Mouse (Mus musculus): ENCODE data around the gene Fads3. TPM values are rescaled to one million over a fixed set of nuclear protein-coding genes. Genes with fewer than 3 reads are reported as not detected.
A peak's percentile ranks its signal among the peaks of the same experiment; 100 is the strongest.

Fads3 gene
- total RNA-seq, 2 experiments from 2014 or later = 52.8 to 60.4 TPM

GRCm38 (mm10) chr19:10104234-10104633 lies 62.9 kb downstream of the Fads3 start:
- intact Hi-C loops (cut with DNase I) = no loop called here
- DNase-seq = peak; percentile 29

- intact Hi-C loops (cut with DNase I) = no loop called here
Observed at GRCm38 (mm10) chr19:10105034-10105493, 63.7 kb downstream of the Fads3 start.

GRCm38 (mm10) chr19:10106634-10107033 lies 65.3 kb downstream of the Fads3 start:
- intact Hi-C loops (cut with DNase I) = no loop called here
- no peak for DNase-seq

More at GRCm38 (mm10) chr19:10105034-10105493, 63.7 kb downstream of the Fads3 start:
- no peak for DNase-seq

GRCm38 (mm10) chr19:10107051-10107611 lies 65.8 kb downstream of the Fads3 start:
- DNase-seq = no peak
- intact Hi-C loops (cut with DNase I) = no loop called here

GRCm38 (mm10) chr19:10108129-10108528 lies 66.8 kb downstream of the Fads3 start:
- intact Hi-C loops (cut with DNase I) = no loop called here
- no peak for DNase-seq

- DNase-seq = no peak
- intact Hi-C loops (cut with DNase I) = no loop called here
Observed at GRCm38 (mm10) chr19:10108666-10109065, 67.3 kb downstream of the Fads3 start.

Other genes with a start within 250 kb of the Fads3 start
- not detected for gene Scgb2a2, start 194.0 kb upstream of the Fads3 start, total RNA-seq (2021)
- 10 to 100 TPM; 27.2 to 30.8 TPM for gene Incenp, start 142.0 kb upstream of the Fads3 start, total RNA-seq (2021)
- 1,000 to 10,000 TPM; 1,213 to 1,248 TPM for gene Fth1, start 61.0 kb upstream of the Fads3 start, total RNA-seq (2021)
- 1 to 10 TPM; 1.7 to 2.1 TPM for gene Best1, start 39.9 kb upstream of the Fads3 start, total RNA-seq (2021)
- gene Rab3il1, start 39.9 kb upstream of the Fads3 start, total RNA-seq (2021) = 10 to 100 TPM; 12.9 to 14.9 TPM
- gene Fads2, start 60.2 kb downstream of the Fads3 start, total RNA-seq (2021) = 100 to 1,000 TPM; 220 to 236 TPM
- 100 to 1,000 TPM; 149 to 158 TPM for gene Fads1, start 141.3 kb downstream of the Fads3 start, total RNA-seq (2021)
- 100 to 1,000 TPM; 105 to 114 TPM for gene Tmem258, start 162.4 kb downstream of the Fads3 start, total RNA-seq (2021)
- 10 to 100 TPM; 11.7 to 11.9 TPM for gene Fen1, start 162.6 kb downstream of the Fads3 start, total RNA-seq (2021)
- gene Myrf, start 199.2 kb downstream of the Fads3 start, total RNA-seq (2021) = 1 to 10 TPM; 1.6 to 1.8 TPM